Mouse (Mus musculus): ENCODE measurements around the gene Hsdl2.
A peak's percentile ranks its signal among the peaks of the same experiment; 100 is the strongest.
"Not testable (repeated sequence)": the region's sequence is repeated elsewhere in the genome, so short reads cannot be mapped to it uniquely, and the experiment has no call there.

Hsdl2 gene

GRCm38 (mm10) chr4:59581314-59582185, at the start of gene Hsdl2:
Gene Hsdl2 (plus strand): TSS chr4:59581563.
- peak; percentile 95 to 98 for DNase-seq (ENCODE audit: low spot score in 2 of 2)

DNA sequence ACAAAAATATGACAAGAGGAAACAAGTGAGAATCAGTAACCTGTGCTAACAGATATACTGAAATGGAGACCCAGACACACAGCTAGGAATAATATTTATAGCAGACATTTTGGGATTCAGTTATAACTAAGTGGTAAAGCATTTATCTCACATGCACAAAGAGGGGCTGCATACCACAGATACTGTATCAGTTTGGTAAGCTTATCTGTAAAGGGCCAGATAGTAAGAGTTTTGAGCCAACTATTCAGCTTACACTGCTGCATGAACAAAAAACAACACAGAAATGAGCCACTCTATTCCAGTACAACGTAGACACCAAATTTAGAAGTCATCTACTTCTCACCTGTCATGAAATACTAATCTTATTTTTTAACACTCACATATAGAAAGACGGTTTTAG, 48.1 kb upstream of the Hsdl2 start:
- DNase-seq (ENCODE audit: low spot score in 2 of 2), result no peak

- no peak for DNase-seq (ENCODE audit: low spot score in 2 of 2)
These were observed 45.7 kb upstream of the Hsdl2 start for GRCm38 (mm10) chr4:59535624-59536023.

GRCm38 (mm10) chr4:59536281-59536680, 45.1 kb upstream of the Hsdl2 start:
- no peak for DNase-seq (ENCODE audit: low spot score in 2 of 2)

DNA sequence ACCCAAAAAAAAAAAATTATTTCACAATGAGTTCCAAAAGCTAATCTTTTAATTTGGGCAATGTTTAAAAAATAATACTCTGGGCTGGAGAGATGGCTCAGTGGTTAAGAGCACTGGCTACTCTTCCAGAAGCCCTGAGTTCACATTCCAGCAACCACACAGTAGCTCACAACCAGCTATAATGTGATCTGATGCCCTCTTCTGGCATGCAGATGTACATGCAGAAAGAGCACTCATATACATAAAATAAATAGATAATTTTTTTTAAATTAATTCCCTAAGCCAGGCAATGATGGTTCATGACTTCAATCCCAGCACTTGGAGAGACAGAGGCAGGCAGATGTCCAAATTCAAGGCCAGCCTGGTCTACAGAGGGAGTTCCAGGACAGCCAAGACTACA, 38.4 kb upstream of the Hsdl2 start:
- DNase-seq (ENCODE audit: low spot score in 2 of 2), result no peak

DNA sequence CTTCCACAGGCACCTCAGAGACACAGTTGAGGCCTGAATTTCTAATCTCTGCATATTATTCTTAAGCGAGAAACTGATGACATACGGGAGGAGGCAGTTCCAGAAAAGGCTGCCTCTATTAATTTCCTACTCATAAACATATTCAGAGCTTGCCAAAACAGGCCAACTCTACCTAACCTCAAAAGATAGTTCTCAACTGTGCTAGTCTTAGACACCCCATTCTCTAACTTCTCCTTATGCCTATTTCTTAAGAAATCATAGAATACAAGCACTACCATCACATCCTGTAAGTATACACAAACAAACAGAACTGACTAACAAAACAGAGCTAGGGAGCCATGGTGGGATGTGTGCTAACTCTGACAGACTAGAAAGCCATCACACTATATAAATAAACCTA, 36.7 kb upstream of the Hsdl2 start:
- no peak for DNase-seq (ENCODE audit: low spot score in 2 of 2)

DNA sequence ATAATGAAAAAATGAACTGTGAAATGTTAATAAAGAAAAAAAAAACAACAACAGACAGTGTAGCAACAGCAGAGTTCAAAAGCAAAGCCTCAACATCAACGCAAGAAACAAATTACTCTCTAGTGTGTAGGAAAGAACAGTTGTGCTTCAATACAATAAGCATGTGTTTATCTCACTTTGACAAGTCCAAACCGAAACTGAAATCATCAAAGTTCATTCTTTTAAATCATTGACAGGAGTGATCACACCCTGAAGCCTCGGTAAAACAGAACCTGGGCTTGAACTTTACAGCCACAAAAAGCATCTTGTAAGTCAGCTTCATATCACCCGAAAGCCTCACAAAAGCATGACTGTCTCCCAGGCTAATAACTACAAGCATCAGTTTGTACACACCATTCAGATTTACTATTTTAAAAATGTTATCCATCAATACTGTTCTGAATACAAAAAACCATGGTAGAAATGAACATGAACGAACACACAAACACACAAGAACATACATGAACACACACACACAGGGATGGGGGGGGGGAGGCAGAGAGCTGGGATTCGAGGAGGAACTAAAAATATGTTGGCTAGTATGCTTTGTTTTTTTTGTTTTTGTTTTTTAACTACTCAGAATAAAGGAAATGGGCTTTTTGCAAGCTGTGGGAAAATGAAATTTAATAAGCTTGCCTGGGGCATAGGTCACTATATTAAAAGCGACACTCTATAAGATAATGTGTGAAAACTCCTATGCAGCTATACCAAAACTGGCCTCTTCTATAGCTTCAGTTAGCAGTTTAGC, 34.9 kb upstream of the Hsdl2 start:
- DNase-seq (ENCODE audit: low spot score in 2 of 2), result no peak

GRCm38 (mm10) chr4:59547136-59547889, 34.0 kb upstream of the Hsdl2 start:
- DNase-seq (ENCODE audit: low spot score in 2 of 2), result no peak

GRCm38 (mm10) chr4:59548011-59548559, 33.3 kb upstream of the Hsdl2 start:
- no peak for DNase-seq (ENCODE audit: low spot score in 2 of 2)

DNA sequence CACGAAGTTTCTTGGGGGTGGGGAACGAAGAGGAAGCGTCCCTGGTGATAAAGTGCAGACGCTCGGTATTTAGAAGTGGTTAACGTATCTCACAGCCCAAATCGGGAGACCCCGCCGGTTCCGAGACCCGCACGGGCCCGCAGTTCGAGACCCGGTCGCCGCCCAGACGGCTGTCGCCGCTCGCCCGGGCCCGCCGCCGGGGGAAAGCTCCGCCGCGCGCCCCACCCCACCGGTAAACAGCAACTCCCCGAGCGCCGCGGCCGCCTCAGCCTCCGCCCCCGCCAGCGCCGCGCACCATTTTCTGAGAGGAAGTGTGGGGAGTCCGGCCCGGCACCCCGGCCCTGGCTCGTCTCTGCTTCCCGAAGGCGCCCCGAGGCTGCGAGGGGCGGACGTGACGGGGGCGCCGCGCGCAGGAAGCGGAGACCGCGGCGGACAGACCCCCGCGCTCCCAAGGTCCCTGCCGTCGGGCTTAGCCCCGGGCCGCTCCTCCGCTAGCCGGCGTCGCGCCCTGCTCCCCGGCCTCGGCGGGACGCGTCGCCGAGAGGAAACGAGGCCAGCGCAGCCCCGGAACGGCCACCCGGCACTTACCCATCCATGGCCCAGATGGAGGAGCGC, 32.7 kb upstream of the Hsdl2 start:
- peak; percentile 73 to 78 for DNase-seq (ENCODE audit: low spot score in 2 of 2)

GRCm38 (mm10) chr4:59549175-59549976, 32.0 kb upstream of the Hsdl2 start, which contains the start of gene Ptbp3:
Gene Ptbp3 (minus strand): TSS chr4:59549364.
- DNase-seq (ENCODE audit: low spot score in 2 of 2), result peak; percentile 86 to 93

DNA sequence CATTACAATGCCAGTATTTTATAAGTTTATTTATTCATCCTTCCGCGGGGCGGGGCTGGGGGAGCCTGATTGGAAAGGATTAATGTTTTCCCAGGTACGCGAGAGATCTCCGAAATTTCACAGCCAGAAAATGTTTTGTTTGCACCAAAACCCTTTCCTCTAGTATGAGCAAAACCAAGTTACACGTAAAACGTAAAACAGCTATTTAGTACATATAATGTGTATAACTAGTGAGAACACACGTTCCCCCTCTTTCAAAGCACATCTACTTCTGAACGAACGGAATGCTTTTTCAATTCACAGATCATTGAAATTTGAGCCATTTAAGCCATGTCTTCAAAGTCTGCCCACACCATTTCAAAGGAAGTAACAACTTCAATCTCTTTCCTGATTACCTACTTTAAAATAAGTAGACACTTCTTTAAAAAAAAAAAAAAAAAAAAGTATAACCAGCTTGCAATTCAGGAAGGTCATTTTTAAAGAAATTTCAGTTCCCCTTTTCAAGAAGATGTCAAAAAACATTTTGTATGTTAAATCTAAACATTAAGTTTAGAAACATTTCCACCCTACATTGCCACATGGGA, 31.3 kb upstream of the Hsdl2 start:
- no peak for DNase-seq (ENCODE audit: low spot score in 2 of 2)

DNA sequence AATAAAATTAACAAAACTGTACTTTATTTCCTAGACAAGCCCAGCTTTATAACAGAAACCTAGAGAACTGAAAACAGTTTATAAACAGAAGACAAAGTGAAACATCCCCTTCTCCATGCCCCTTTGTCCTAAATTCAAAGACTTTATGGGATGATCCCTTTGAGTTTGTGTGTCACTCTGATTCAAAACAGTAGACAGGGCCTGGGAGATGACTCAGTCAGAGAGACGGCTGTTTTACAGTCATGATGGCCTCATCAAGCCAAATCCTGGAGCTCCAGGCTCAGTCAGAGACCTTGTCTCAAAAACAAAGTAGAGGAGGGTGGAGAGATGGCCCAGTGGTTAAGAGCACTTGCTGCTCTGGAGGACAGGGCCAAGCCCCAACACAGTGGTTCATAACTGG, 29.5 kb upstream of the Hsdl2 start:
- DNase-seq (ENCODE audit: low spot score in 2 of 2), result no peak

DNA sequence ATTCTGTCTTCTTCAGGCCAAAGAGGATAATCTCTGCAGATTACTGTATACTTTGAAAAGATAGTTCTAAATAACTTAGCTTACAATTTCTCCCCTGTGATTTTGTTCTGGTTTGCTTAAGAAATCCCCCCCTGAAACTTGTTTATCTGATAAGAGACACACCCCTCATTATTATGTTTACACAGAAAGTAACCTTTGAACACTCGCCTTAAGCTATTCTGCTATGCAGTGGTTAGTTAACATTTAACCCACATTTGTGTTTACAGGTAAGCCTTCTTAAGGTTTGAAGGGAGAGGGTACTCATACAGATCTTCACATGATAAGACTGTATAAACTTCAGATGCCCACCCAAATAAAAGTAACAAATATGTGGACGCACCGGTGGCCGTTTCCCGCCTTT, 28.5 kb upstream of the Hsdl2 start:
- DNase-seq (ENCODE audit: low spot score in 2 of 2), result no peak

DNA sequence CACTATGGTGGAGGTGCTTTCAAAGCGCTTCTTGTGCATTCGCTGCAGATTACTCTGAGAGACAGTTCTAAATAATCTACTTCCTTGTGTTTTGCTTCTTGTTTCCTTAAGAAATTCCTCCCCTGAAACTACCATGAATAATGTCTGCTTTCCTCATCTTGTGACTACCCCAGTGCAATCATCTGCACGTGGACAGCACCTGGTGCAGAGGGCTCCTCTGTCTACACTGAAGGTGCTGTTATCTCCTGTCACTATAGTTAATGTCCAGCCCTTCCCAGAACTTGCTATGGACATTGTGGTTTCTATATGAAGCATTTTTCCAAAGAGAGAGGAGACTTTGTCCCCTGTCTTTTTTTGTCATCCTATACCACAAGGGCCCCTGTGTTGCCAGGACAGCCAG, 27.8 kb upstream of the Hsdl2 start:
- no peak for DNase-seq (ENCODE audit: low spot score in 2 of 2)

- DNase-seq (ENCODE audit: low spot score in 2 of 2), result no peak
These were observed 26.2 kb upstream of the Hsdl2 start for GRCm38 (mm10) chr4:59555177-59555576.

DNA sequence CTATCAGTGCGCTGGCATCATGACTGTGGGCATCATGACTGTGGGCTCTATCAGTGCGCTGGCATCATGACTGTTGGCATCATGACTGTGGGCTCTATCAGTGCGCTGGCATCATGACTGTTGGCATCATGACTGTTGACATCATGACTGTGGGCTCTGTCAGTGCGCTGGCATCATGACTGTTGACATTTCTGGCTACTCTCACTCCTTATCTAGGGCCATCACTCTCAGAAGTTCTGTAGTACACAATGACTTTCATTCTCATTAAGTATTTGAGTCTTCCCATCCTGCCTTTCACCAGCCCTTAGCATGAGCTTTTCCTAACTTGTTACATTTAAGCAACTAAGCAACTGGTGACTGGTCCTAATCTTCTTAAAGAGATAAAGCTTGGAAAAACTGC, 24.0 kb upstream of the Hsdl2 start:
- not testable (repeated sequence) for DNase-seq (ENCODE audit: low spot score in 2 of 2)

DNA sequence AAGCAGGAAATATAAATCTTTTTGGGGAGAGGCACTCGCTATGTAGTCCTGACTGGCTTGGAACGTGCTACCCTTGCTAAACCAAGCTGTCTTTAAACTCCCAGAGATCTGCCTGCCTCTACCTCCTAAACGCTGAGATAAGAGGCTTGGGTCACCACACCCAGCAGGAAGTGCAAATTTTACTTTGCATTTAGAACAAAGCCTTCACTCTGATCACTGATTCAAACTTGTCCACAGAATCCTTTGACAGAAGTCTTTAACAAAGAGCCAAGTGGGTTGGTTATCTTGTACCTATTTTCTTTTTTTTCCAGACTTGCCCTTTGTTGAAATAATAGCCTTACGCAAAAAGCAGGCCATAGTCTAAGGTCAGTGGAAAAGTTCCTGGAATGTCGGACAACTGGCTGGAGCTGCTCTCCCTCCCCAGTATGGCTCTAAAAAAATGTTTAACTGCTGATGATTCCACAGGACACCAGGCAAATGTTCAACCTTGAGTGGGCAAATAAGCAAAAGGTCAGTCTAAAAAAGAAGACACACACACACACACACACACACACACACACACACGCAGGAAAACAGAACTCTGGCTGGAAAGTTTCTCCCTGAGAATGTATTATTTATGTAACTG, 23.2 kb upstream of the Hsdl2 start:
- no peak for DNase-seq (ENCODE audit: low spot score in 2 of 2)

- no peak for DNase-seq (ENCODE audit: low spot score in 2 of 2)
These were observed 21.2 kb upstream of the Hsdl2 start for GRCm38 (mm10) chr4:59560141-59560540.

- no peak for DNase-seq (ENCODE audit: low spot score in 2 of 2)
These were observed 17.2 kb upstream of the Hsdl2 start for GRCm38 (mm10) chr4:59564128-59564527.

Data from urinary bladder, postnatal 36 days (tissue).